Mouse (Mus musculus): ENCODE measurements around the gene Olfr288. TPM values are rescaled to one million over a fixed set of nuclear protein-coding genes. Genes with fewer than 3 reads are reported as not detected.

Olfr288 gene
- polyA plus RNA-seq (2016; fragmentation: Nextera tagmentation; extraction: Ambion mirVana), result not detected in 2 replicates

GRCm38 (mm10) chr15:98195442-98195841, at the start of gene Olfr288:
TSS of gene Olfr288 (minus strand) at chr15:98195542.
- Histone ChIP-seq H3K4me3 (no peak within 1 kb of the TSS), H3K4me1 (replicated peaks) (no peaks in the 10 kb centered on the region), H3K27ac (ENCODE audit: poor library complexity, severe bottlenecking) (no peak within 1 kb of the TSS), H3K9ac (no peak within 1 kb of the TSS), H3K9me3 (replicated peaks) (no peaks in the 10 kb centered on the region; the same call in 1 of the 2 replicates), H3K27me3 (replicated peaks) (0 out of 2 replicates have a peak, but pooled peaks cover 4% of the 10 kb centered on the region), H3K36me3 (no peaks in the 10 kb centered on the region), H3K4me2 (no peak within 1 kb of the TSS)
- ATAC-seq (ENCODE audit: insufficient number of reproducible peaks, low FRiP score), result no peak
- WGBS, result 58% methylated on average over 3 of the region's 3 CpGs

GRCm38 (mm10) chr15:98235442-98235841, 40.1 kb upstream of the Olfr288 start:
- 84% methylated on average over 4 of the region's 4 CpGs for WGBS
- Histone ChIP-seq H3K27ac (ENCODE audit: poor library complexity, severe bottlenecking) (no peak overlapping the region), H3K9ac (no peak overlapping the region), H3K4me2 (no peak overlapping the region), H3K36me3 (no peaks in the 10 kb centered on the region), H3K27me3 (replicated peaks) (peaks cover 6% of the 10 kb centered on the region), H3K9me3 (replicated peaks) (no peaks in the 10 kb centered on the region), H3K4me1 (replicated peaks) (no peaks in the 10 kb centered on the region), H3K4me3 (no peak overlapping the region)
- no peak for ATAC-seq (ENCODE audit: insufficient number of reproducible peaks, low FRiP score)

GRCm38 (mm10) chr15:98234350-98234749, 39.0 kb upstream of the Olfr288 start, which contains the start of gene Olfr286:
TSS of gene Olfr286 (minus strand) at chr15:98234450.
- Histone ChIP-seq H3K27me3 (replicated peaks) (peaks cover 6% of the 10 kb centered on the region), H3K27ac (ENCODE audit: poor library complexity, severe bottlenecking) (no peak within 1 kb of the TSS), H3K9ac (no peak within 1 kb of the TSS), H3K4me3 (no peak within 1 kb of the TSS), H3K9me3 (replicated peaks) (no peaks in the 10 kb centered on the region), H3K4me1 (replicated peaks) (no peaks in the 10 kb centered on the region), H3K36me3 (no peaks in the 10 kb centered on the region), H3K4me2 (no peak within 1 kb of the TSS)
- ATAC-seq (ENCODE audit: insufficient number of reproducible peaks, low FRiP score), result no peak
- whole genome bisulfite sequencing, result 75% methylated on average over 4 of the region's 4 CpGs

- no peak for ATAC-seq (ENCODE audit: insufficient number of reproducible peaks, low FRiP score)
- Histone ChIP-seq H3K4me2 (no peak overlapping the region), H3K27me3 (replicated peaks) (no peaks in the 10 kb centered on the region), H3K4me3 (no peak overlapping the region), H3K4me1 (replicated peaks) (no peaks in the 10 kb centered on the region), H3K9me3 (replicated peaks) (no peaks in the 10 kb centered on the region), H3K27ac (ENCODE audit: poor library complexity, severe bottlenecking) (no peak overlapping the region), H3K9ac (no peak overlapping the region), H3K36me3 (no peaks in the 10 kb centered on the region)
- 66% methylated on average over 7 of the region's 7 CpGs for WGBS
Observed at GRCm38 (mm10) chr15:98226096-98226495, 30.8 kb upstream of the Olfr288 start.

GRCm38 (mm10) chr15:98225610-98226009, 30.3 kb upstream of the Olfr288 start:
- Histone ChIP-seq H3K4me1 (replicated peaks) (no peaks in the 10 kb centered on the region), H3K27ac (ENCODE audit: poor library complexity, severe bottlenecking) (no peak overlapping the region)

GRCm38 (mm10) chr15:98222377-98222776, 27.0 kb upstream of the Olfr288 start:
- Histone ChIP-seq H3K4me2 (no peak overlapping the region), H3K27me3 (replicated peaks) (no peaks in the 10 kb centered on the region), H3K27ac (ENCODE audit: poor library complexity, severe bottlenecking) (no peak overlapping the region), H3K4me3 (no peak overlapping the region), H3K36me3 (no peaks in the 10 kb centered on the region), H3K4me1 (replicated peaks) (no peaks in the 10 kb centered on the region), H3K9me3 (replicated peaks) (no peaks in the 10 kb centered on the region), H3K9ac (no peak overlapping the region)
- ATAC-seq (ENCODE audit: insufficient number of reproducible peaks, low FRiP score), result no peak

More at GRCm38 (mm10) chr15:98225610-98226009, 30.3 kb upstream of the Olfr288 start:
- Histone ChIP-seq H3K27me3 (replicated peaks) (no peaks in the 10 kb centered on the region), H3K36me3 (no peaks in the 10 kb centered on the region), H3K4me2 (no peak overlapping the region), H3K4me3 (no peak overlapping the region), H3K9me3 (replicated peaks) (no peaks in the 10 kb centered on the region), H3K9ac (no peak overlapping the region)
- WGBS, result 45% methylated on average over 16 of the region's 16 CpGs
- ATAC-seq (ENCODE audit: insufficient number of reproducible peaks, low FRiP score), result no peak

- H3K27ac ChIP-seq (ENCODE audit: poor library complexity, severe bottlenecking), result no peak within 1 kb of the TSS
- 61% methylated on average over 4 of the region's 4 CpGs for WGBS
- no peaks in the 10 kb centered on the region for H3K9me3 ChIP-seq (replicated peaks)
- no peak for ATAC-seq (ENCODE audit: insufficient number of reproducible peaks, low FRiP score)
- no peak within 1 kb of the TSS for H3K4me3 ChIP-seq
- no peak within 1 kb of the TSS for H3K9ac ChIP-seq
- H3K4me2 ChIP-seq, result no peak within 1 kb of the TSS
- H3K36me3 ChIP-seq, result no peaks in the 10 kb centered on the region
- H3K27me3 ChIP-seq (replicated peaks), result no peaks in the 10 kb centered on the region
- H3K4me1 ChIP-seq (replicated peaks), result no peaks in the 10 kb centered on the region
Observed at GRCm38 (mm10) chr15:98220877-98221276, 25.5 kb upstream of the Olfr288 start, which contains the start of the genes Gm44579 and Olfr287. TSS of gene Gm44579 (minus strand) at chr15:98220977. TSS of gene Olfr287 (minus strand) at chr15:98221056.

- Histone ChIP-seq H3K9me3 (replicated peaks) (no peaks in the 10 kb centered on the region), H3K27me3 (replicated peaks) (no peaks in the 10 kb centered on the region), H3K4me2 (no peak overlapping the region), H3K27ac (ENCODE audit: poor library complexity, severe bottlenecking) (no peak overlapping the region), H3K4me1 (replicated peaks) (0 out of 2 replicates have a peak, but pooled peaks cover 14% of the 10 kb centered on the region), H3K9ac (no peak overlapping the region), H3K36me3 (no peaks in the 10 kb centered on the region), H3K4me3 (no peak overlapping the region)
- 57% methylated on average over 5 of the region's 5 CpGs for WGBS
- ATAC-seq (ENCODE audit: insufficient number of reproducible peaks, low FRiP score), result no peak
Observed at GRCm38 (mm10) chr15:98214130-98214529, 18.8 kb upstream of the Olfr288 start.

GRCm38 (mm10) chr15:98213336-98213870, 18.1 kb upstream of the Olfr288 start:
- H3K4me2 ChIP-seq, result no peak overlapping the region
- no peaks in the 10 kb centered on the region for H3K36me3 ChIP-seq
- H3K4me3 ChIP-seq, result no peak overlapping the region
- 0 out of 2 replicates have a peak, but pooled peaks cover 14% of the 10 kb centered on the region for H3K4me1 ChIP-seq (replicated peaks)
- no peaks in the 10 kb centered on the region for H3K27me3 ChIP-seq (replicated peaks)
- H3K9ac ChIP-seq, result no peak overlapping the region
- H3K9me3 ChIP-seq (replicated peaks), result no peaks in the 10 kb centered on the region
- no peak for ATAC-seq (ENCODE audit: insufficient number of reproducible peaks, low FRiP score)
- 61% methylated on average over 5 of the region's 5 CpGs for WGBS
- no peak overlapping the region for H3K27ac ChIP-seq (ENCODE audit: poor library complexity, severe bottlenecking)

GRCm38 (mm10) chr15:98209676-98210075, 14.3 kb upstream of the Olfr288 start:
- no peak overlapping the region for H3K4me2 ChIP-seq
- ATAC-seq (ENCODE audit: insufficient number of reproducible peaks, low FRiP score), result no peak
- H3K9ac ChIP-seq, result no peak overlapping the region
- H3K4me3 ChIP-seq, result no peak overlapping the region
- no peaks in the 10 kb centered on the region for H3K36me3 ChIP-seq
- H3K4me1 ChIP-seq (replicated peaks), result 0 out of 2 replicates have a peak, but pooled peaks cover 14% of the 10 kb centered on the region
- 74% methylated on average over 7 of the region's 7 CpGs for WGBS
- no peak overlapping the region for H3K27ac ChIP-seq (ENCODE audit: poor library complexity, severe bottlenecking)
- H3K9me3 ChIP-seq (replicated peaks), result no peaks in the 10 kb centered on the region
- H3K27me3 ChIP-seq (replicated peaks), result no peaks in the 10 kb centered on the region

GRCm38 (mm10) chr15:98184456-98184855, 10.9 kb downstream of the Olfr288 start:
- H3K4me1 ChIP-seq (replicated peaks), result peaks cover 10% of the 10 kb centered on the region
- H3K36me3 ChIP-seq, result no peaks in the 10 kb centered on the region
- no peaks in the 10 kb centered on the region for H3K27me3 ChIP-seq (replicated peaks)
- 60% methylated on average over 4 of the region's 4 CpGs for WGBS
- ATAC-seq (ENCODE audit: insufficient number of reproducible peaks, low FRiP score), result no peak
- no peak overlapping the region for H3K9ac ChIP-seq
- no peak overlapping the region for H3K4me2 ChIP-seq
- H3K9me3 ChIP-seq (replicated peaks), result no peaks in the 10 kb centered on the region
- H3K27ac ChIP-seq (ENCODE audit: poor library complexity, severe bottlenecking), result no peak overlapping the region
- no peak overlapping the region for H3K4me3 ChIP-seq
